Mouse (Mus musculus): ENCODE results near the gene Tgfbr2.

GRCm38 (mm10) chr9:116173473-116174170 is 1.5 kb downstream of the Tgfbr2 start:
- no peak for TF ChIP-seq ZNF384 (IDR thresholded peaks at IDR 0.05; ENCODE audit: low read depth, low read length)
- TF ChIP-seq TAL1 (IDR thresholded peaks at IDR 0.05; ENCODE audit: low read length) = no peak
- TF ChIP-seq ZC3H11A (IDR thresholded peaks at IDR 0.05; ENCODE audit: low read depth, low read length) = no peak
